Mouse (Mus musculus) kidney, postnatal 36 days (tissue): ENCODE measurements around the gene Me1.

ENCODE experiments used
- DNase-seq, 2 experiments: peaks; one replicate each; pipeline ENCODE4 v3.0.0; 2021 to 2022; ENCODE audit warnings: mixed read lengths in 2 of 2

Gene Me1

GRCm38 (mm10) chr9:86695818-86696261 is at the start of gene Me1:
Me1 (minus strand) TSS chr9:86695953.
- peak; percentile 68 to 82 for DNase-seq

DNA sequence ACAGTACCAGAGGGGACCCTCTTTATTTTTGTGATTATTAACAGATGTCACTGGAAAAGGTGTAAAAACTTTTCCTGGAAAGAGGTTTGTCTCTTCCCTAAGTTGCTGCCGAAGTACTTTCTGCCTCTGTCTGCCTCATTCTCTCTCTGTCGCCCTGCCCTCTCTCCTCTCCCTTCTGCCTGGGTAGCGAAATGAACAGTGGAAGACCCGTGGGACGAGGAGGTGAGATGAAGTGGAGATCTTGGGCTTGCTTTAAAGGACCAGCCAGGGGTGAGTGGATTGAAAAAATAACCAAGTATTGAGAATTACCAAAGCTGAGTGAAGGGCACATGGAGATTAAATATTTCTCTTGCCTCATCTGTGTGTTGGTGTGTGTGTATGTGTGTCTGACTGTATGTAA is 48.3 kb upstream of the Me1 start:
- DNase-seq, result no peak

DNA sequence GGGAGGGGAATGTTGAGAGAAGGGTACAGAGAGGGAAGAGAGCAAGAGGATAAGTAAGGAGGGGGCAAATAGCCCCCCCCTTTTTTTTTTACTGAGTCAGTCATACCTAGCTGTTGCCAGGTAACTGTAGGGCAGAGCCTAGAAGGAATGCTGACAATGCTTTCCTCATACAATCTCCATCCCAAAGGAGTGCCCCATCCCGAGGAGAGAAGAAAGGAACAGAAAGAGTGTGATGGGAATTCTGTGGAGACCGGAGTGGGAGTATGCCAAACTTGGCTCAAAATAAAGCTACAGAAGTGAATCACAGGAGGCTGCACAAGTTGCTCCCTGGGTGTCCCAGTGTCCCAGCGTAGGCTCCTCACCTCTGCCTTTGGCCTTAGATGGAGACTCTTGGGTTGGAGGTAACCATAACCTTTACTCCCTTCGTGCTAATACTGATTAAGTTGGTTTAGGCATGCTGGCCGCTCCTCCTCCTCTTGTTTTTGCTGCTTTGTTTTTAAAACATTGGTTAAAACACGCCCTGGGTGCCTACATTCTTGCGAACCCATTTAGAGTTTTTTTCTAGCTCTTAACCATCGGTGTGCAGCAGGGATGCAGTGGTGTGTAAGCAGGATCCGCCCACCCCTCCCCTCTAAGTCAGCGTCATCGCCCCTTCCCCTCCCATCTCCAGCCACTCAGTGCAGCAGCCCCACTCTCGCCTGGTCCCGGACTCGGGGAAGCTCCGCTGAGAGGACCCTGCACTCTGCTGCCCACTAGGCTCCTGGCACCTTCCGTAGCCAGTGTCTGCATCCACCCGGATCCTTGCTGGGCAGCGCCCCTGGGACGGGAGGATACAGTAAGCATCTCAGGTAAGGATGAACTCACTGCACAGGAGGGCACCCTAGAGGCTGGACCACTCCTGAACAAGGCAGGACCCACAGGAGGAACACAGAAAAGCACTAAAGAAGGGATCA is 47.5 kb upstream of the Me1 start, which contains the start of gene Prss35:
Prss35 (plus strand) TSS at position 691 of the 953 bp plus-strand sequence.
- peak; percentile 2 to 31 for DNase-seq

DNA sequence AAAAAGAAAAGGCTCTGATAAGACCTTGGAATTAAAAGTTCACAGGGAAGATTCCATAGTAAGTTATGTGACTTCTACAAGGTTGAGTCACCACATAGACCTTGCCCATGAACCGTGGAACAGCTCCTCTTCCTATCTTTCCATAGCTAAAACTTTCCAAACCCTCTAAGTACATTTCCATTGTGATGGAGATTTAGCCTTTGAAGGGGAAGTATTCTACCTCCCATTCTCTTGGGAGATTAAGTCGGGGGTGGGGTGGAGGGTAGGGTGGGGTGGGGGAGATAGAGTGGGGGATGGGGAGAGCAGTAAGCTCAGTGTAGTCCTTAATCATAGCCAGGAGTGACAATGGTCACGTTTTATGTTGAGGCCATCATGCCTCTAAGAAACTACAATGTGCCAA is 44.2 kb upstream of the Me1 start:
- DNase-seq, result no peak

DNA sequence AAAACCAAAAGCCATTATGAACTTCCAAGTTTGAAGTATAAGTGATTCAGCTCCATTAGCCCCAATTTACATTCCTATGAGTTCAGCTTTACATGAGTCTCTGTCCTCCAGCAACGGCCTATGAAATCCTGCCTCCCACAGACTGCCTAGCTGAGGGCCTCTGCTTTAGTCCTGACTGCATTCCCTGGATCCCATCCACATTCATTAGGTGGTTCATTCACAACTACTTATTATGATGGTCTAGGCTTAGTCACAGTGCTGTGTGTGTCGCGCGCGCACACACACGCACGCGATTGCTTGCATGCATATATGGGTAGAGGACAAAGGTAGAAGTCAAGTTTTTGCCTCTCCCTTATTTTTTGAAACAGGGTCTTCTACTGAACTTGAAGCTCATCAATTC is 43.0 kb upstream of the Me1 start:
- DNase-seq, result no peak

GRCm38 (mm10) chr9:86738067-86738466 is 42.3 kb upstream of the Me1 start:
- no peak for DNase-seq

- no peak for DNase-seq
These were observed 41.2 kb upstream of the Me1 start for GRCm38 (mm10) chr9:86736991-86737390.

DNA sequence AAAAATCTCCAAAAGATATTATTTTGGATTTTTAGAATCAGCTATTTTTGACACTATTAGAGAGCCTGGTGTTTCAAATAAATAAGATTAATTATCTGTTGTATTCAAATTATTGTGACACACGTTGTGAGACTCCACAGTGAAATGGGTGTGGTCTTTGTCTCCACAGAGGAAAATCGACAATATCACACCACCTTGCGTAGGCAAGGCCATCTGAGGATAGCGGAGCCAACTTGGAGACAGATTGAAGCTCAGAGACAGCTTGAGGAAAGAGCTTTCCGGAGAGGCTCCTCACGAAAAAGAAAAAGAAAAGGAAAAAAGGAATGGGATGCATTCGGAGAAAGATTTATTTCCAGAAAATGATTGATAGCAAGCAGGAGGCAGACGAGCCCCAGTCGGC is 39.0 kb upstream of the Me1 start:
- no peak for DNase-seq

DNA sequence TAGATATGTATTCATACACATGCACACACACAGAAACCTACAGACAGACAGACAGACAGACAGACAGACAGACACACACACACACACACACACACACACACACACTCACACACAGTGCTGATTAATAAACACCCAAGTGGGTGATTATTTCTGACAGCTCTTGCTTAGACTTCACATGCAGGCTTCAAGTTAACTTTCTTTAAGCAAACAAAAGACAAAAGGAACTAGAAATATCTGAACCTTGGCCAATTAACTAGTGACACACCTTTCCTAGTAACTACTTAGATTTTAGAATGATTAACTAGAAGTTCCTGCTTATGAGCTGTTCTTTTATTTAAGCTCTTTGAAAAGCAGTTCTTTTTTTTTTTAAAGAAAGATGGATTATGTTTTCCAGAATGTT is 38.6 kb upstream of the Me1 start:
- DNase-seq, result no peak

- DNase-seq, result no peak
These were observed 34.1 kb upstream of the Me1 start for GRCm38 (mm10) chr9:86729811-86730210.

- DNase-seq, result no peak
These were observed 33.3 kb upstream of the Me1 start for GRCm38 (mm10) chr9:86729084-86729483.

- no peak for DNase-seq
These were observed 32.6 kb upstream of the Me1 start for GRCm38 (mm10) chr9:86728214-86728814.

DNA sequence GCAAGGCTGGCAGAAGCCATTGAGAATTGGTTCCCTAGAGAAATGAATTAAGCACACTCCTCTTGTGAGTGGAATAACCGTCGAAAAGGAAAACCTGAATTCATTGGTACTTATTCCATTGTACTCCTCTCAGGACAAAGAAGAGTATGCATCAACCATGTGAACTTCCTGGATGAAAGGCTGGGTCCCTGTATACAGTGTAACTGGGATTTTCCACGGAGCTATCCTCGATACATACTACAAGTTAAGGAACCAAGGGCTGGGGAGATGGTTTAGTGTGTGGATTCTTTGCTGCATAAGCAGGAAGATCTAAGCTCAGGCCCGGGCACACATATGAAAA is 30.6 kb upstream of the Me1 start:
- DNase-seq, result no peak

- DNase-seq, result no peak
These were observed 30.0 kb upstream of the Me1 start for GRCm38 (mm10) chr9:86725604-86726380.

DNA sequence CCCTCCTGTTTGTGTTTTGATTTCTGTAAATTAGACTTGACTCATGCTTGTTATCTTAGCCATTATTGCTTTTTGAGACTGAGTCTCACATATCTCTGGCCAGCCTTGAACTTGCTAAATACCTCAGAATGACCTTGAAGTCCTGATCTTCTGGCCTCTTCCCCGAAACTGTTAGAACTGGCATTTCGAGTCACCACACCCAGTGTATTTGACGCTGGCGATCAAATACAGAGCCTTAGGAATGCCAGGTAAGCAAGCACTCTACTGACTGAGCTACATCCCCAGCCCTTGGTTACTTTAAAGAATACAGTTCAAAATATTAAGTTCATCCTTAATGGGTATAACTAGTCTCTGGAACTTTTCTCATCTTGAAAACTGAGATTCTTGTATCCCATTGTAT is 29.3 kb upstream of the Me1 start:
- no peak for DNase-seq

DNA sequence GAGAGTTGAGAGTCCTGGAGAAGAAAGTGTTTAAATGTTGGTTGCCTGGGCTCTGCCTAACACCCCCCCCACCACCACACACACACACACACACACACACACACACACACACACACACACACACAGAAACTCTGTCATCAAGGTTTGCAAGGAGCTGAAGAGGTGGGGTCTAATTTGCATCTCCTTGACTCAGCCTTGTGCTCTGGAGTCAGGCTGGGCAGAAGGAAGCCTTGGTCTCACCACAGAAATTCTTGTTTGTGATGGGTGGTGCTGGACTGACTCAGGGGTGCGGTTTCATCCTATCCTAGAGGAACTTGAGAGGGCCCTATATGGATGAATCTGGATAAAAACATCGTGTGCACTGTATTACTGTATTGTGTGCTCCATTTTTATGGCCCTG is 25.0 kb upstream of the Me1 start:
- DNase-seq, result no peak

DNA sequence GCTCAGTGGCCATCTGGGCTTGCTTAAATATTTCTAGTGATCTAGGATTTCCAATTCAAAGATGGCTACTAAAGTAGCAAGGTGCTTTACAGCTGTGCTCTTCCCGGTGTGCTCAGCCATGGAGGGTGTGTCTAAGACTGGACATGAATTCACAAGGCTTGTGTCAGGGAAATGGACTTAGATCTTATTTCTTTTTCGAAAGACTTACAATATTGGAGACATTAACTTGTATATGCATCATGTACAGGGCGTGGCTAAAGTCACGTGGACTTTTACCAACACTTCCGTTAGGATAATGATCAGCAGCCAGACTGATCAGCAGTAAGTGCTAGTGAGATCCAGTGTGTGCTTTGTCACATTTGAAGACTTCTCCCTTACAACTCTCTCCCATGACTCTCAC is 24.5 kb upstream of the Me1 start:
- no peak for DNase-seq

GRCm38 (mm10) chr9:86717119-86717518 is 21.4 kb upstream of the Me1 start:
- no peak for DNase-seq

DNA sequence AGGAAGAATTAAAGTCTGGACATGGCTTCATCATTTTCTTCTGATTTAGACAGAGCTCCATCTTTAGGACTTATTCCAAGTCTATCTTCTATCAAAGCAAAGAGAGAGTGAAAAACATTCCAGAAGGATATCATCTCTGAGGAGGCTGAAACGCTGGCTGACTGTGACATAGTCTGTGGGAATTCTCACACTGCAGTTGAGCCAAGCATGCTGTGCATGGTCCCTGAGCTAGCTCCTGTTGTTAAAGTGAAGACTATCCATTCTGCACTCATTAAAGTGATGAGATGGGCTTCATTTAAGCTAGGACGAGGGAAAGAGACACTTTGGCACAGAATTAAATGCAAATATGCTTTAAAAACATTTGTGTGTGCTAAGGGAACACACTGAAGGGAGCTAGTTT is 20.8 kb upstream of the Me1 start:
- DNase-seq, result no peak

DNA sequence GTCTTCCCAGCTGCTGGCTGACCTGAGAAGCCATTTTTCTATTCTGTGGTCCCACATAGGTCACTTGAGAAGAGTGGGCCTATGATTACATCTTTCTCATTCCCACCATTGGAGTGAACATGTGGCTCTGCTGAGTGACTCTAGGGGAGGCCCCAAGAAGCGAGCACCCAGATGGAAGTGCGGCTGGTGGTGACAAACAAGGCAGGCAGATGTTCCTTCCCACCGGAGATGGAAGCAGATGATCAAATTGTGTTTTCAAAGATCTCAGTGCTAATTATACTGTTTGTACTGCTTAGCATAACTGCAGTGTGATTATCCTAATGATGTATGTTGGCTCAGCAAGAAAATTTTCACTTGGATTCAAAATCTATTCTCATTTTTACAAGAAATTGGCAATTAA is 18.3 kb upstream of the Me1 start:
- DNase-seq, result no peak

- DNase-seq, result no peak
These were observed 16.9 kb upstream of the Me1 start for GRCm38 (mm10) chr9:86712648-86713047.

- DNase-seq, result no peak
These were observed 14.4 kb upstream of the Me1 start for GRCm38 (mm10) chr9:86710091-86710634.

DNA sequence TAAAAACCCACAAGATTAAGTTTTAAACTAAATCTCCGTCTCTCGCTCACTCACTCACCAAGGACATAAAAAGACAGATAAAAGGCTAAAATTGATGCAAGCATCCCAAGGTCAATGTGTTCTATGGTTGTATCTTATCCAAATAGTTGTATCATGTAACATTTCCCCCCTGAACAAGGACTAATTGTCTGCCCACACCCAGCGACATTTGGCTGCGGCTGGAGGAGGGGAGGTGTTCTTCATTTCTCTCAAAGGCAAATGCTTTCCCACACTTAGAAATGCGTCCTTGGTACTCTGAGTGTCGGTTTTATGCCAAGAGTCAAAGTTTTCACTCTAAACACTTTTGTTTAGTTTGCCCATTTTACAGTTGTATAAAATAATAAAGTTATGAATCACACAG is 13.2 kb upstream of the Me1 start:
- no peak for DNase-seq
